Mouse (Mus musculus): Measurements from ENCODE around the gene Mcm2.

DNA sequence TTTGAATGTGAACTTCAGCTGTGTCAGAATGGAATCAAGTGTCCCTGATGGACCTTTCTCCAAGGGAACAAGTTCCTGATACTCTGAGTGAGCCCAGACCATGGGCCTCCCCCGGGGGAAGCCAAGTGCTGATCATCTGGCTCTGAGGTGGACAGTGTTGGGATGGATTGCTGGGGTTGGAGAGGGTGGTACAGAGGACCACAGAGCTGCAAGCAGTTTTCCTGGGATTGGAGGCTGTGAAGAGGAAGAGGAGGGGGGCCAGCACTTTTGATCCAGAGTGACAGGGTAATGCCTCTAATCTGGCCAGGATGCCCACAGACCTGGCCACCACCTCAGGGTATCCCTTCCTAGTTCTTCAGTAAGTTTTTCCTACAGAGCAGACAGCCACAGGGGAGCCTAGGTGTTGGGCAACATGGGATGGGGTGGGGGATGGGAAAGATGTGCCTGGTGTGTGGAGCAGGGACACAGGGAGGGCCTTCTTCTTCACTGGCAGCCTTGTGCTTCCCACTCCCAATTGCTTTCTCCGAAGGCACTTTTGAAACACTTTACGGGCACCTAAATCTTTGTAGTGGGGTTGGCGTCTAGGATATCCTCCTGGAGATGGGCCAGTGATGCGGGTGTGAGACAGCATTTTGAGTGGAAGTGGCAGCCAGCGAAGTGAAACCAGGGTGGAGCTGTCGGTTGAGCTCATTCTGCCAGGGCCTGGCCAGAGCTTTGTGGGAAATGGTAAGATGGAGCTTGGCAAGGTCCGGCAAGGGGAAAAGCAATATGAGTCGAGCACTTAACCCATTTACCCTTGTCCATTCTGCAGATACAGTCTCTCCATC, 41.7 kb upstream of the Mcm2 start:
- TF ChIP-seq CTCF (IDR thresholded peaks at IDR 0.05; ENCODE audit: control insufficient read depth, insufficient read depth, insufficient replicate concordance, low read depth, low read length) (no peak), POLR2A (IDR thresholded peaks at IDR 0.05; ENCODE audit: control insufficient read depth, low read depth, low read length) (no peak)

Measured in testis, adult 2 months (tissue).